Mouse (Mus musculus) heart, adult 18-20 months (tissue): Measurements from ENCODE around the gene Ptprt. TPM values are rescaled to one million over a fixed set of nuclear protein-coding genes. Genes with fewer than 3 reads are reported as not detected.
A peak's percentile ranks its signal among the peaks of the same experiment; 100 is the strongest.

Experiments used
- DNase-seq, 2 experiments: peaks; one replicate each; pipeline ENCODE4 v3.0.0; 2021 to 2022; ENCODE audit warnings: mixed read lengths in 1 of 2
- total RNA-seq, 2 experiments: library from RNA; stranded (reverse); gene quantifications; 2 replicates each; pipeline ENCODE4 v1.2.3; 2021

Ptprt gene
- total RNA-seq, 2 experiments from 2014 or later, result 0.08 to 0.25 TPM

DNA sequence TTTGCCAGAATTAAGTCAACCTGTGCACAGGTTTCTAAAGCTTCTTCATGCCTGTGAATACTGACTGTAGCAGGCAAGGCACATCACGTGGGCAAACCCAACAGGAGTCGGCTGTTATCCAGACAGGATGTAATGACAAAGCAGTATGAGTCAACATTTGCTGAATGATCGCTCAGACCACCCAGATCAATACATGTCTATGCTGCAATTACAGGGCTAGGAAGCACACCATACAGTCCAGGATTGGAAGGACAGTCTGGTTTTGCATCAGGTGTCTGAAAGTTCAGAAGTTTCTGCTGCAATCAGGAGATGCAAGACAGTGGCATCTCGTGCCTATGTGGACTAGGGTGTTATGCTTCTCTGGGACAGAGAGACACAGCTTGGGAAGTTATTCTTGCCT lies 716.3 kb downstream of the Ptprt start:
- no peak for DNase-seq

DNA sequence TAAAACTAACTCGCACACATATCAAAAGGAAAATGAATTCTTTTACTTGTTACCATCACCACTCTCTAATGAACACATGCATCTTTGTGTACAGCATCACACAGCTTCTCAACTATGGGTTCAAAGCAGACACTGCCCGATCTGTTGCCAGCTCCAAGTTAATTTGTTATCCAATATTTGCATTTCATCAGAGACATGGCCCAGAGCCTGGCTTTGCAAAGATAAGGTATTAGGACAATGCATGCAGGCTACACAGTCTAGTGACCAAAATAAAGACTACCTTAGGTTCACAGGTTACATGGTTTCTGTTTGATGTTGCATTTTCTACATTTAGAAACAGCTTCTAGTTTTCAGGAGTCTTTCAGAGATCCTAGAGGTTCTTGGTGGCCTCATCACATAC lies 719.0 kb downstream of the Ptprt start:
- no peak for DNase-seq

DNA sequence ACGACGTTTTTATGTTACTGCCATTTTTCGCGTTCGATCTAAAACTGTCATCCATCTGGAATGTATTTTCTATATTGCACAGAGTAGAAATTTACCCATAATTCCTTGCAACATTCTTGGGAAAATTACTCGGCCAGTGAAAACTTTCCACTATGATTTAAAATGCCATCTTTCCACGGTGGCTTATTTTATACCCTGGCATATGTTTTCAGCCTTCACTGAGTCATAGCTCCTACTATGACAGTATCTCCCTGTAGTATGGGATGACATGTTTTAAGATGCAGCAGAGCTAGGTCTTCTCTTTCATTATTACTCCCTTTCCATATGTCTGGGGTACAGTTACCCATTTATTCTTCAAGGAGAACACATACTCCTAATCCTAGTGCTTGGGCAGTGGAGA lies 753.7 kb downstream of the Ptprt start:
- no peak for DNase-seq

DNA sequence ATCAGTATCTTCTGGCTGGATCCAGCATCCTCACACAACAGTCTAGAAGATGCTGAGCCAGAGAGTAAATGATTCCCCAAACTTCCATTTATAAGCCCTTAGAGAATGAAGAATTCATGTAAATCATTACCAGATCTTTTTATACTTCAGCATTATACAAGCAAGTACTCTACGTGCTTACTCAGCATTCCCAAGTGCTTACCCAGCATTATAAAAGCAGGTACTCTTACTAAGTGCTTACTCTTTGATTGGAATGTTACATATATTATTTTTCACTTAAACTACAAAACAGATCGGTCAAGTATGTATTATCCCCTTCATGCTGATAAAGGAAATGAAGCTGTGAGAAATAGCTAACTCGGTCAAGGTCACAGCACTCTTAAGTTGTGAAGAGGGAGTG lies 758.8 kb downstream of the Ptprt start:
- DNase-seq, result no peak

DNA sequence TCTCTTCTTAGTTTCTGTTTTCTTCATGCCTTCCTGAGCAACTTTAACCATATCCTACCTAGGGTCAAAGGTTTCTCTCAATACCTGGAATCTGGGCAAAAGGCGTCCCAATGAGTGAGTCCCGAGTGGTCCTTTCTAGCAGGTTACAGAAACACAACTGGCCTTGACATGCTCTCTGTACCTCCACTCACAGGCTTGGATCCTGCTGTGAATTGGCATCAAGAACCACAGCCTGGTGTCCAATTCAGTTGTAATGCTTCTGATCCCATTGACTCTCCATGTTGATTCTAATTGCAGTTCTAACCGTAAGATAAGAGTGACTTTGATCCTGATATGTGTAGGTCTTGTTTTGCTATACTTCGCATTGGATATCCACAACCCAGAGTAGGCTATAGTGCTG lies 776.5 kb downstream of the Ptprt start:
- DNase-seq, result no peak

DNA sequence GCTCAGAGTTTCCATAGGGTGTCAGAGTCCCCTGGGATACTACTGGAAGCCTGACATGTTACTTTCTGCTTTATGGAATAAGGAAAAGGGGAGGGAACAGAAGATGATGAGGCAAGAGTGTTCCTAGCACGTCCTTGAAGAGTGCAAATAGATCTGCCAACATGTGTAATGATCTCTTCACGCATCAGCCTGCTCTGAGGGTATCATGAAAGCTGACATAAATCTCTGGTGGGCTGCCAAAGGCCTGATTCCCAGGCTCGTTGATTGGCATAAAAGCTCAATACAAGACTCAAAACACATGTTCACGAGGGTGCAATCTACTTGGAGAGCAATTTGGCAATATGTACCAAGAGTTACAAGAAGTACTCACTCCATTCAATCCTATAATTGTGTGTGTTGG lies 778.4 kb downstream of the Ptprt start:
- DNase-seq, result no peak

DNA sequence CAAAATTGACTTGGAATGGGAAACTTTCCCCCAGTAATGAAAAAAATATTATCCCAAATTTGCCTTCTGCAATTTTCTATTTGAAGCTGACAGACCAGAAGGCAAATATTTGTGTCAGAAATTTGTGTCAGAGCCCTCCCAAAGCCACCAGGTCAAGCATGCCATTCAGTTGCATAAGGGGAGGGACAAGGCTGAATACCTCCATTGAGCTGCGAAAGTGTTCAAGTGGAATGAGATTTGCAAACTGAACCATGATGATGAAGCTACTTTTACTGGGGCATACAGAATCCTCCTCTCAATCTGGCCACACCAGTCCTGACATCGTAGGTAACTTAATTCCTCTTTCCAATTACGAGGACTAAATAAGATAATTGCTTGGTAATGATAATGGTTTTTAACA lies 780.0 kb downstream of the Ptprt start:
- DNase-seq, result no peak

DNA sequence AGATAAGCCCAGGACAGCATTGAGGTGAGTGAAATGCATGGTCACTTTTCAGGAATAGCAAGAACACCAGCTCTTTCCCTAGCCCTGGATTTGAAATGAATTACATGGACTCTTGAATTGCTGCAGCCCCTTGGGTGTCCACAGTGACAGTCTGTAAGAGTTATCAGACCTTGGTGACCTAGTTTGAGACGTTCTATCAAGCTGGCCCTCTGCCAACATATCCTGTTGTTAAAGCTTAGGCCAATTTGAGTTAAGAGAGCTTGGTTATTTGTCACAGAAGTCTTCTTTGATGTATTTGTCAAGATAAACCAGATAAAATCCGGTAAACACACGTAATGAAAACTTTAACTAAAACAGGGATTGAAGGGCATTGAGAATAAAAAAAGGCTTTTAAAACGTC lies 795.7 kb downstream of the Ptprt start:
- no peak for DNase-seq

DNA sequence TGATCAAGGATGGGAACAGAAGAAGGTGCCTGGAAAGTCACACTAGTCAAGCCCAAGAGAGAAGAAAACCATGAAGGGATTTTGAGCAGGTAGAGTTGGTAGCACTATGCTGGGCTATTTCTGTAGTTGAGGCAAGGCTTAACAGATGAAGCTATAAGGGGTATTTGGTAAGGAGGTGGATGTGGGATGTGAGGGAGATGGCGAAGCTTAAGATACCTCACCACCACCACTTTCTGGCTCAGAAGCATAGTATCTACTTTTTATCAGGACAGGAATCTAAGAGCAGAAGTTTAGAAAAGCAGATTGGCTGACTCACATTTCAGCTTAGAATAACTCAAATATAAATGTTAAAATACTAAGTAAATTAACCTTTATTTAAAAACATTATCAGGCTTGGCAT lies 802.1 kb downstream of the Ptprt start:
- no peak for DNase-seq

DNA sequence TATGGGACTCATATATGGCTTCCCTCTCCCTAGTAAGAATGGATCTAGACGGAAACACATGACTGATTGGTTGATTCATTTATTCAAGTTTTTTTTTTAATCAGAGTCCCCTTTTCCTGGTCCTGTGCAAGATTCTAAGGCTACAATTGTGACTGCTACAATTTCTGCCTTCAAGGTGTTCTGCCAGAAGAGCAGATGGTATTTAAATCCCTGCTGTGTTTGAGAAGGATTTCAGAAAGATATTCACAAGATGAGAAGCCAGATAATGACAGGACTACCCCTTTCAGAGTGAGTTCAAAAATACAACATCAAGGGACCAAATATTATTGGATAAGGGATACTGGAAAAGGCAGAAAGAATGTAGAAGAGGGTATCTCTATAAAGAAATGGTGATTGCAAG lies 802.6 kb downstream of the Ptprt start:
- no peak for DNase-seq

DNA sequence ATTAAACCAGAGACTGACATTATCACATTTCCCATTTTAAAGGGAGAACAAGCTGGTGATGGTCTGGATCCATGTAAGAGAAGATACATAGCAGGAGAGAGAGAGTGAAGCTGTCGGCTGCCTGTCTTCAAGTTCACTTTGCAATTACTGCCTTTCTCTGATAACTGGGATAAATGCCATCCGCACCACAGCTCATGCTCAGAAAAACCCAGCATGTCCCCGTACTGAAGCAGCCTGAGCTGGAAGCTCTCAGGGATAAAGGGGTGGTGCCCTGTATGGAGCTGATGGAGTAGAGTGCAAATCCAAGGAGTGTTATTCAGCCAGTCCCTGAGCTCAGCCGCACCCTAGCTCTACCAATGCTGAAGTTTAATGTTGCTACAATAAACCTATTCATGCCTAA lies 825.9 kb downstream of the Ptprt start:
- DNase-seq, result no peak

DNA sequence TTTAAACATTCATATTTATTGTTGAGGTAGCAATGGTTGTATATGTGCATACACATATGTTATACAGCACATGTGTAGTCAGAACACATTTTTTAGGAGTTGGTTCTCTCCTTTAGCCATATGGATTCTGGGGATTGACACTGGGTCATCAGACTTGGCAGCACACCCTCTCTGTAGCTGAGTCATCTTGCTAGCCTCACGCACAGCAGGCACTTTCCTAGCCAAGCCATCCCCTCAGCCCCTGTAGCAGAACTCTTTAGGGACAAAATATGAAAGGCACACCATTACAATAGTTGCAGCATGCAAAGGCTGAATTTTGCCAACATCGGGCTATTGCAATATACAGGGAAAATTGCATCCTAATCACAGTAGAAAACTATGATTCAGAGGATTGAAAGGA lies 827.1 kb downstream of the Ptprt start:
- DNase-seq, result no peak

DNA sequence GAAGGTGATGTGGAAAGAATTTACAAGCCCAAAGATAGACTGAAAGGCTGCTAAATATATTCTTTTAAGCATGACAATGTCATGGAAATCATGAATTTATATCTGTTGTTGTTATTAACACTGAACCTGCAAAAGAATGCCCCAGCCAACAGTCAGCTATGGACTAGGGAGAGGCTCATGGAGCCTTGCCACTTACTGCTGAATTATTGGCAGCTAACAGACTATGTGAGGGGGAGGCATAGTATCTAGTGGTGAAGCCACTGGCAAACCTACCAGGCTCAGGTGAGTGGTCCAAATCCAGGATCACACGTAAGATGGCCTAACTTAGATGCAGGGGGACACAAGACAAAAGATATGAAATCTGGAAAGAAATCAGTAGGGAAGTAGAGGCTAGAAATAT lies 847.6 kb downstream of the Ptprt start:
- no peak for DNase-seq

DNA sequence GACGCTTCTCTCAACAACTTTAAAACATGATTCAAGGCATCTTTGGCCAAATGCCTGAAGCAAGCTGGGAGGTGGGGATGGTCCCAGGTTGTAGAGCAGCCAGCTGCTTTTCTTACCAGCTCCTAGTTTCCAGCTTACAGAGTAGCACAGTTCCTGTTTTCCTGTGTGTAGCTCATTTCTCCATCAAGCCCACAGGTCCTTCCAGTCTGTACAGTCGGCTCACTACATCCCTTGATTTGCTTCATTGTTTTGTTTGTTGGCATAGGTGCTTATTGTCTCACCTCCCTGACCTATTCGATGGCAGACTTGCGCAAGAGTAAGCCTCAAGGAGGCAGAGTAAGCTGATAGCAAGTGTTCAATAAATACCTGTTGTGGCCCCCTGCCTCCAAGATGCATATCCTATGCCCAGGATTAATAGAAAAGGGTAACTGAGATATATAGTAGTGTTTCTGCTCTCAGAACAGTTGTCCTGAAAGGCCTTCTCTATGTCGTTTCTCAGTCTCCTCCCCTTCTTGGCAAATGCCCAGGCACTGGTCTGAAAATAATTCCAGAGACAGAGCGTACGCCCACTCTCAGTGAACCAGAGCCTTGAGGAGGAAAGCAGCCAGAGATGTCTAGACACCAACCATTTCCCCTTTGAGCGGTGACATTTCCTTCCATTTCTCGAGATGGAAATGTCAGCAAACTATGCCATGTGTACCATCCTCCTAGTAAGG lies 852.7 kb downstream of the Ptprt start:
- DNase-seq, result peak; percentile 2 to 4

DNA sequence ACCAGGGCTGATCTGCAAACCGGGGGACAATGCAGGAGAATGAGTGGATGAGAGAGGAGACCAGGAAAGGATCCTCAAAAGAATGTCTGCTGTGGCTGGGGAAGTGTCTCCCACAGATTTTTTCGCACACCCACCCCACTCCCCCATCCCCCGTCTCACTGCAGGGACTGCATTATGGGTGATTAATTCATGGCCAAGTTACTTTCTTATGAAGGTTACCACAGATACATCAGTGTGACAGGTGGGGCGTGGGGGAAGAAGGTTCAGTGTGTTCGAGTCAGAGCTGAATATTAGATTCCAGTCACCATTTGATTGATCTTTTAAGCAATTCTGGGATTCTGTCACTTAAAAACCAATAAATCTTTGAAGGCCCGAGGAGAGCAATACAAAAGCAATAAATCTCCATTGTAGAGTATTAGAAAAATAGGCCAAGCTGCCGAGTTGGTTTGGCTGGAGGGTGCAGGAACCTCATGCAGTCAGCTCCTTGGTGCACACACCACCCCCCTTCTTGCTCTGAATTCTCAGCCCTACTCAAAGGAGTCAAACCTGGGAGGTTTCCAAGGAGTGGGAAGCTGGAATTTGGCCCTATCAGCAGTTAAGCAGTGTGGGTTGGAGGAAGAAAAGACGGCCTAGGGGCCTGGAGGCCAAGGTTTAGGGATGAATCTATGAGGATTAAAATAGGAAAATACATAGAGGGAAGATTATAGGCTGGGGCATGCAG lies 854.5 kb downstream of the Ptprt start:
- no peak for DNase-seq

DNA sequence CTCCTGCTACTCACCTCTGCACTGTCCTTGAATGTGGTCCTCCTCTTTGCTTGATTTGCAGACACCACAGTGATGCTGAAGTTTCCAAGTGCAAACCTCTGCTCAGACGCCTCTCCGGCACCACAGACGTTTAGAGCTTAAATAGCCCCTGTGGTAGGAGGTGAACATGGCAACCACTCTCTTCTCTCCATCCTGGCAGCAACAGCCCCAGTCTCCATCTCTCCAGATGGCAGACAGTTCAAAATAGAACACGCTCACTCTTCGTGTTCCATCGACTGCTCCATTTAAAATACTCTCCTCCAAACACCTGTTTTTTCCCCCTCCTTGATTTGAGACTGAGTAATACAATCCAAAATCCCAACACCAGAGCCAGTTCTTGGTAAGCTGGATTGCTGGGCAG lies 861.0 kb downstream of the Ptprt start:
- no peak for DNase-seq

DNA sequence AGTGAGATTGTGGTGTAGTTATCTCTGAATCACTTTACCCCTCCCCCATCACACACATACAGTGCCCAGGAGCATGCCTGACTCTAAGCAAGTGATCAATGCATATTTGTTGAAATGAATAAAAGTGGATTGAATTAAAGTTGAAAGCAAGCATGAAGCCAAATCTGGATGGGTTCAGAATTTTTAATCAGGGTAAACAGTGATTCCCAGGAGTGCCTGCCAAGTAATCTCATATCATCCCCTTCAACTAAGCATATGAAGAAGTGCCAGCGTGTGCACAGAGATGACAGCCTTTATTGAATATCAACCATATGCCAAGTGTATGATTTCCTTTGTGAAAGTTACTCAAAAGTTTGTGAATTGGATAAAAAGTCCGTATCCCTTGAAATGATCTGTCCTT lies 893.4 kb downstream of the Ptprt start:
- DNase-seq, result no peak

DNA sequence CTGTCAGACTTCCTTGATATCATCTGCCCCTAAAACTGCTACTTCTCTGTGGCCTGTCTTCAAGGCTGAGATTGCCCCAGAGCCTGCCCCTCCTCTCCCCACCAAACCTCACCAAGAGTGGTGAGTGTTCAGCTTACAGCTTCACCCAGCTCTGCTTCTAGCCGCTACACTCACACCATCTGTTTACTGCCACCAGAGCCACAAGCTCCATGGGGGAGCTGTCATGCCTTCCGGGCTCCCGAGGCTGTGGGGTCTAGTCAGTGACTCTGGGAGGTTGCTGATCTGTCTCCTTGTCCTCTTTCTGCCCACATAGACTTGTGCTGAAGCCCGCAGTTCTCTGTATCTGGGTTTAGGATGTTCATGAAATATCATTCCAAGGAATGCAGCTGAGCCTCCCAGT lies 947.9 kb downstream of the Ptprt start:
- DNase-seq, result no peak

DNA sequence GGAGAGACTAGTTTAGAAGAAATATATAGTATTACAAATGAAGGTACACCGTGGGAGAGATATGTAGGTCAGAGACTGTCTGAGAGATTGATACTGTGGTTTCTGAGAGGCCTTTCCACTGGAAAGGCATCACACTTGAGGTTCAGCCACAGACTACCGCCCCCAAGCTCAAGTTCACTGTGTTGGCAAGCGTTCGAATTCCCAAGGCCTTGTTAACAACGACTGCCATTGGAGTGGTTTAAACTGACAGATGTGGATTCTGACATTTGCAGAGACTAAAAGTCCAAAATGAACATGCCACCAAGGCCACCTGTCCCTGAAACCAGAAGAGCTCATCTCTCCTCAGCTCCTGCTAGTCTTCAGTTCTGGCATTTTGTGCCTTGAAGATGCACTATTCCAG lies 951.6 kb downstream of the Ptprt start:
- DNase-seq, result no peak

DNA sequence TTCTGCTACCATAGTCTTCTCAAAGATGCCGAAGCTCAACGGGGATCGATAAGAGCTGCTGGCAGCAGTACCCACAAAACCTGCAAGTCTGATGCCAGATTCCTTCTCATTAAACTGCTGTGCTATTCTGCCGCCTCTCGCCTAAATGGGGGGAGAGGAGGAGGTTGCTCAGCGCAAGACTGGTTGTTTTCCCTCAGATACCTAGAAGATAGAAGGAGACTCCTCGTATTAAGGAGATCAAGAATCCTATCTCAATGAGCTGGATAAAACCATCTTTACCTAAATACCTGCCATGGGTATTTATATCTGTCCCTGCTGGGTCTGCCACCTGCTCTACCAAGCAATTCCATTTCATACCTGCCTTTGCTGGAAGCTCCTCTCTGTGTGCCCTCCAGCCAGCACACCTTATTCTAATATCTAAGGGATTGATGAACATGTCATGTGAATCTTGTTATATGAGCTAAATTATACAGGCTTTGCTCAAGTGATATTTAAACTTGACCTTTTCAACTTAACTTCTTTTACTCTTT lies 954.5 kb downstream of the Ptprt start:
- no peak for DNase-seq

DNA sequence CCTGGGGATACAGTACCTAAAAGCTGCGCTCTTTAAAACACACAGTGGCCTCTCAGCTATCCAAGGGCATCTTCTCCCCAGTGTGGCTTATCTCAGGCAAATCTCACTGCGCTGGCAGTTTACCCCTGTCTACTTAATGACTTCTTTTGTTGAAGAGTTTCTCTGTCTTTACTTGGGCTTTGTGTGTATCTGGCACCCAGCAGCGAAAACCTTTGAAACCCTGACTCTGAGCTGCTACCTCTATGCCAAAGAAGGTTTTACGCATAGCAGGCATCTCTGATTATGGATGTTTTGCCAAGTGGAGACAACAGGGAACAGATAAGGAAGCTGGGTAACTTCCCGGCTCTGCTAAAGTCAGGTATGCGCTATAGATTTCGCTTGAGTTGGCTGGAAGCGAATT lies 956.1 kb downstream of the Ptprt start:
- no peak for DNase-seq

DNA sequence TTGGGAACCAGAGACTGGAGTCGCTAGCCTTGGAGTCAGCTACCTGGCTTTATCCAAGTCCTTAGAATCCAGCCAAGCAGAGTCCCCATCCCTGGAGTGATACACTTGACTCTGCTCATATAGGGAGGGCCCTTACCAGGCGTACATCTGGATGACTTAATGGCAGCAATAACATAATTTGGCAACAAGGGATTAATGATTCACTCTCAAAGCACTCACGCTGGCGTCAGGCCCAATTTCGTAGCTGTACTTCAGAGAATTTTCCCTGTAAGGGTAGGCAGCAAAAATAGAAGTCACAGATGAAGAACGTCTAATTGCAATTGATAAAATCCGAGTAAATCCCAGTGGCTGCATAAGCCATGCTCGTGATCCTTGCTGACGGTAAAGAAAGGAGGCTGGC lies 956.5 kb downstream of the Ptprt start:
- peak; percentile 17 to 24 for DNase-seq

DNA sequence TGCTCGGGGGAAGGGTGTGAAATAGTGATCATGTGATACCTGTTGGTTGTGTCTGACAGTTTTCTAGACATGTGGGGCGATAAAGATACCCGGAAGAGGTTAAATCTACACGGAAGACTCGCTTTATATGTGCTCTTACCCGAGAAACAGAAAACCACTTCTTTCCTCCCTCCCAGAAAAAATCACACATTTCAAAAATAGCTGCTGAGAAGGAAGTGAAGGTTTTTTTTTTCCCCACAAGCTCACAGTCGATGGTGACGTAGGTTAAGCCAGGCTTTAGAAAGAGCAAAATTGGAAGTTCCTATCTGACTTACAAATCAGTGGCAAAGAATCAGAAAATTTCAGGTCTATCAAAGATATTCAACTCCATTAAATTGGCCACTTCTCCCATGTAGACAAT lies 965.1 kb downstream of the Ptprt start:
- no peak for DNase-seq
